Comparison of ENCODE assay signal across 15 mouse cellular contexts in the genomic region with DNA sequence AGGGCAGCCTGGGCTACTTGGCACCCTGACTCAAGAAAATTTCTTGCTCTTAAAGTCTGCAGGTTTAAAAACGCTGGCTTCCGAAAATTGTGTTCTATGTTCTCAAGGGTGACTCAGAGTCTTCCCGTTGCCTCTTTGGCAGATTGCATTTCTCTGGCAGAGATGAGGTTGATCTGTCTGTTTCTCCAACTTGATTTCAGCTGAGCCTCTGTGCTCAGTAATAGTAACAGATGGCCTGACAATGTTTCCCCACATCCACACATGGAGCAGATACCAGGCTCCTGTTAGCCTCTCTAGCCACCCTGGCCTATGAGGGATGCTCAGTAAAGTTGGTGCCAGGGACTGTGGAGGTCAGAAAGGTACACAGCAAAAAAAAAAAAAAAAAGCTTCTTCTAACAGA. TPM values are rescaled to one million over a fixed set of nuclear protein-coding genes. Genes with fewer than 3 reads are reported as not detected.
DNase-seq lines count a peak whose midpoint lies in the region; TF ChIP-seq lines count a peak whose summit lies in the region.
"Had no signal": no experiment of that assay in that cellular context is flagged by ENCODE, and none has a peak within 500 bp of the region (broad histone marks: within the 10 kb centered on the region; RNA-seq: fewer than 3 reads in every experiment).

No protein-coding gene starts in this region.

- peak overlapping the region; percentile 43; the same call in 1 of the 2 replicates for H3K27ac ChIP-seq in gastrocnemius, adult 2 months
- H3K27ac ChIP-seq: neural tube, embryonic 12.5 days had no signal

- intact Hi-C loops in gastrocnemius, adult 2 months (cut with DNase I): no loop called here
- intact Hi-C loops in gastrocnemius, postnatal 36 days (cut with DNase I): no loop called here

- no peak for TF ChIP-seq CTCF in gastrocnemius, adult 2 months (IDR thresholded peaks at IDR 0.05)

- no peak overlapping the region for H3K4me3 ChIP-seq in gastrocnemius, adult 2 months
- H3K4me3 ChIP-seq: neural tube, embryonic 12.5 days had no signal

- DNase-seq in gastrocnemius, adult 2 months: no peak
- DNase-seq in gastrocnemius, postnatal 36 days: no peak
- peak; percentile 30 for DNase-seq in brain, embryonic 18.5 days (ENCODE audit: low read depth, low spot score)
- DNase-seq in cerebellum, postnatal 36 days: peak; percentile 51 to 63
- DNase-seq in left cerebral cortex, adult 9 months (ENCODE audit: low spot score in 2 of 2): peak; percentile 23 to 60
- no peak for DNase-seq in spleen, postnatal 36 days (ENCODE audit: low spot score in 2 of 2)
- no peak for DNase-seq in adrenal gland, adult 18-20 months (ENCODE audit: low spot score in 2 of 2)
- no peak for DNase-seq in spleen, adult 12 weeks (ENCODE audit: low spot score)
- DNase-seq: adrenal gland, postnatal 36 days; embryo, embryonic 11 days; heart, adult 18-20 months; heart, postnatal 10 days; lung, postnatal 10 days; retina, postnatal 1 day had no signal

RNA-seq across cellular contexts. Expression of gene Uhrf1bp1, which starts 15.6 kb away (rescaled TPM):
- 10 to 100 TPM; 25.9 to 26.0 TPM for total RNA-seq in gastrocnemius, adult 2 months (2021)
- total RNA-seq in gastrocnemius, postnatal 36 days (2021): 10 to 100 TPM; 17.0 to 26.8 TPM
- 10 to 100 TPM; 19.7 to 33.5 TPM for total RNA-seq in adrenal gland, adult 18-20 months (2021)

RNA-seq across cellular contexts. Expression of gene Snrpc, which starts 33.9 kb away (rescaled TPM):
- total RNA-seq in gastrocnemius, adult 2 months (2021): 10 to 100 TPM; 68.3 to 71.2 TPM
- 10 to 100 TPM; 69.6 to 70.4 TPM for total RNA-seq in gastrocnemius, postnatal 36 days (2021)
- 10 to 100 TPM; 66.1 to 66.6 TPM for total RNA-seq in adrenal gland, adult 18-20 months (2021)

RNA-seq across cellular contexts. Expression of gene Anks1, which starts 37.3 kb away (rescaled TPM):
- 10 to 100 TPM in 1 of 2 experiments, 1 to 10 TPM in 1; 8.8 to 23.4 TPM for total RNA-seq in gastrocnemius, adult 2 months (2021)
- total RNA-seq in gastrocnemius, postnatal 36 days (2021): 10 to 100 TPM in 1 of 2 experiments, 1 to 10 TPM in 1; 7.8 to 13.0 TPM
- 10 to 100 TPM; 23.6 to 29.1 TPM for total RNA-seq in adrenal gland, adult 18-20 months (2021)

RNA-seq across cellular contexts. Expression of gene Taf11, which starts 37.8 kb away (rescaled TPM):
- total RNA-seq in gastrocnemius, adult 2 months (2021): 10 to 100 TPM; 14.0 to 19.1 TPM
- total RNA-seq in gastrocnemius, postnatal 36 days (2021): 10 to 100 TPM; 14.8 to 16.0 TPM
- 10 to 100 TPM; 27.5 to 27.6 TPM for total RNA-seq in adrenal gland, adult 18-20 months (2021)

RNA-seq across cellular contexts. Expression of gene D17Wsu92e, which starts 51.4 kb away (rescaled TPM):
- 100 to 1,000 TPM; 182 to 201 TPM for total RNA-seq in gastrocnemius, adult 2 months (2021)
- total RNA-seq in gastrocnemius, postnatal 36 days (2021): 100 to 1,000 TPM; 167 to 174 TPM
- 100 to 1,000 TPM; 158 to 188 TPM for total RNA-seq in adrenal gland, adult 18-20 months (2021)

Comparison
In these comparisons a context has a peak if more than half of its experiments do, and no peak if none do; other contexts are left out.
1. DNase-seq: peak in brain, embryonic 18.5 days (single experiment), cerebellum, postnatal 36 days (2 of 2) and left cerebral cortex, adult 9 months (2 of 2); none in gastrocnemius, adult 2 months (single experiment), gastrocnemius, postnatal 36 days (0 of 2), spleen, postnatal 36 days (0 of 2), adrenal gland, adult 18-20 months (0 of 2) and spleen, adult 12 weeks (single experiment).